ENCODE assay signal across 8 mouse cellular contexts in genomic region chr9:49796618-49797507, GRCm38 (mm10). TPM values are rescaled to one million over a fixed set of nuclear protein-coding genes. Genes with fewer than 3 reads are reported as not detected.
A peak's percentile ranks its signal among the peaks of the same experiment; 100 is the strongest.
DNase-seq lines count a peak whose midpoint lies in the region; ATAC-seq lines count a peak whose summit lies in the region.

No protein-coding gene starts in this region.

- H3K4me2 ChIP-seq in hindbrain, embryonic 13.5 days: peak overlapping the region; percentile 81

- peak overlapping the region; percentile 99 for H3K27ac ChIP-seq in hindbrain, embryonic 13.5 days

- no peaks in the 10 kb centered on the region for H3K9me3 ChIP-seq in hindbrain, embryonic 13.5 days

- peak; percentile 83 for ATAC-seq in hindbrain, embryonic 13.5 days (ENCODE audit: low FRiP score)

- peak overlapping the region; percentile 100 for H3K9ac ChIP-seq in hindbrain, embryonic 13.5 days

- WGBS in hindbrain, embryonic 13.5 days: under 1% methylated on average over 50 of the region's 52 CpGs

- no peaks in the 10 kb centered on the region for H3K36me3 ChIP-seq in hindbrain, embryonic 13.5 days

- H3K27me3 ChIP-seq in hindbrain, embryonic 13.5 days: 0 out of 2 replicates have a peak, but pooled peaks cover 8% of the 10 kb centered on the region

- H3K4me1 ChIP-seq in hindbrain, embryonic 13.5 days (replicated peaks): peaks cover 48% of the 10 kb centered on the region

- peak; percentile 89 for DNase-seq in R1 (ENCODE audit: low read depth, low spot score)
- DNase-seq in cerebellum, adult 9-11 months: peak; percentile 88
- peak; percentile 71 to 73 for DNase-seq in frontal cortex, postnatal 14 days (ENCODE audit: low spot score in 2 of 2)
- peak; percentile 79 to 86 for DNase-seq in left cerebral cortex, adult 18-20 months (ENCODE audit: low spot score in 2 of 2)
- peak; percentile 48 to 63 for DNase-seq in lung, postnatal 4 days
- peak; percentile 73 for DNase-seq in right cerebral cortex, postnatal 14 days
- DNase-seq in B cell, adult 2 months: no peak

- H3K4me3 ChIP-seq in hindbrain, embryonic 13.5 days: peak overlapping the region; percentile 96

RNA-seq across cellular contexts. Expression of gene Ncam1, which starts 1.9 kb away (rescaled TPM):
- polyA plus RNA-seq in hindbrain, embryonic 13.5 days (2015; fragmentation: Nextera tagmentation; extraction: Ambion mirVana): 446 and 470 TPM in 2 replicates
- total RNA-seq in left cerebral cortex, adult 18-20 months (2021): 100 to 1,000 TPM; 226 to 251 TPM

Comparison
In these comparisons a context has a peak if more than half of its experiments do, and no peak if none do; other contexts are left out.
1. DNase-seq: peak in R1 (single experiment), cerebellum, adult 9-11 months (single experiment), frontal cortex, postnatal 14 days (2 of 2), left cerebral cortex, adult 18-20 months (2 of 2), lung, postnatal 4 days (2 of 2) and right cerebral cortex, postnatal 14 days (single experiment); none in B cell, adult 2 months (0 of 2).